Mouse (Mus musculus): Measurements from ENCODE around the gene Mertk. TPM values are rescaled to one million over a fixed set of nuclear protein-coding genes. Genes with fewer than 3 reads are reported as not detected.
A peak's percentile ranks its signal among the peaks of the same experiment; 100 is the strongest.

The Mertk gene
- polyA plus RNA-seq, 1 experiment, result 9.3 TPM

DNA sequence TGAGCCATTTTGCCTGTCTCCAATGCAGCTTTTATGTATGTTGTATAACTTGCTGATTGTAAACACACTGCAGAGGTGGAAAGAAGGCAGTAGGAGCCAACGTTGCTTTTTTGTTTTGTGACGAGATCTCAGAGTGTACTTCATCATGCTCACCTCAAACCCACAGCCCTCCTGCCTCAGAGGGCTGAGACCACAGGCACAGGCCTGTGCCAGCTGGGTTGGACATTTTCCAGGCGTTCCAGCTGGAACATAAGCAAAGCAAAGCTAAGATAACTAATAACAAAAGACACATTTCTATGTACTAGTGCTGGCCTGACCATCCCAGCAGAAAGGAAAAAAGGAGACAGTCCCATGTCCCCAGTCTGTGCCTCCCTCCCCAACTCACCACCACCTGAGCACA is 36.3 kb downstream of the Mertk start:
- H3K4me1 ChIP-seq (ENCODE audit: control insufficient read depth, insufficient read depth, low read length), result peaks cover 28% of the 10 kb centered on the region
- H3K27ac ChIP-seq (ENCODE audit: insufficient read depth, low read length), result no peak overlapping the region
- H3K4me3 ChIP-seq (ENCODE audit: insufficient read depth, low read length), result no peak overlapping the region
- TF ChIP-seq CTCF (IDR thresholded peaks at IDR 0.05; ENCODE audit: borderline replicate concordance, insufficient read depth, low read length), result no peak
- no peak for TF ChIP-seq POLR2A (IDR thresholded peaks at IDR 0.05; ENCODE audit: low read depth, low read length)

DNA sequence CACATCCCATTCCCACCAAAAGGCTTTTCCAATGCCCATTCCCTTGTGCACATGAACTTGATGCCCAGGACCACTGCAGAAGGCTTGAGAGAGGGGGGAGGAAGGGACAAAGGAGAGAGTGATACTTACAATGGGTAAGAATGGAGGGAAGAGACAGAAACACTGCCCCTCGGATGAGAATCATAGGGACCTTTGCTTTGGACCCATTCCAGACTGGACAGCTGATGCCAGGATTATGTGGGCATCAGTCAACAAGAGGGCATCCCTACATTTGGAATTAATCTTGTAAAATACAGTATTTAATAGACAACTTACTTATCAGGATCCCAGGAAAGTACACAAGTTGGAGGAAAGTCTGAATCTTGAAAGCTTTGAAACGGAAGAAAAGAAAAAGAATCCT is 38.3 kb downstream of the Mertk start:
- TF ChIP-seq POLR2A (IDR thresholded peaks at IDR 0.05; ENCODE audit: low read depth, low read length) (no peak), CTCF (IDR thresholded peaks at IDR 0.05; ENCODE audit: borderline replicate concordance, insufficient read depth, low read length) (no peak)
- Histone ChIP-seq H3K27ac (ENCODE audit: insufficient read depth, low read length) (no peak overlapping the region), H3K4me1 (ENCODE audit: control insufficient read depth, insufficient read depth, low read length) (peaks cover 22% of the 10 kb centered on the region), H3K4me3 (ENCODE audit: insufficient read depth, low read length) (no peak overlapping the region)

DNA sequence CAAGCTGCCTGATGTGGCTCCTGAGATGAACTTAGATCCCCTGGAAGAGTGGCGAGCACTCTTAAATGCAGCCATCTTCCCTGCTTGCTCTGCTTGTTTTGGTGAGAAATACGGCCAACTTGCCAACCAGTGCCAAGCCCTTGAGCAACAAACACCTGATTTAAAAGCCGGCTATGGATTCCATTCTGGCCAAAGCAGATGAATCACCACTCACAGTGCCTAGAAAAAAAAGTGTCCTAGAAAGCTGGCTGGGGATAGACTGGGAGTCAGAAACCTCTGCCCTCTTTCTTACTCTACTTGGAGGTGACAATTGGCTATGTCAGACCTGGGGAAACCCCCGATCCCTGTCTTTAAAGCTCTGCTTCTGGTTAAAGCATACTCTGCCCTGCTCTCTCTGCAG is 39.0 kb downstream of the Mertk start:
- no peak for TF ChIP-seq CTCF (IDR thresholded peaks at IDR 0.05; ENCODE audit: borderline replicate concordance, insufficient read depth, low read length)
- TF ChIP-seq POLR2A (IDR thresholded peaks at IDR 0.05; ENCODE audit: low read depth, low read length), result no peak
- Histone ChIP-seq H3K4me1 (ENCODE audit: control insufficient read depth, insufficient read depth, low read length) (peaks cover 18% of the 10 kb centered on the region), H3K4me3 (ENCODE audit: insufficient read depth, low read length) (no peak overlapping the region), H3K27ac (ENCODE audit: insufficient read depth, low read length) (peak overlapping the region; percentile 62)

DNA sequence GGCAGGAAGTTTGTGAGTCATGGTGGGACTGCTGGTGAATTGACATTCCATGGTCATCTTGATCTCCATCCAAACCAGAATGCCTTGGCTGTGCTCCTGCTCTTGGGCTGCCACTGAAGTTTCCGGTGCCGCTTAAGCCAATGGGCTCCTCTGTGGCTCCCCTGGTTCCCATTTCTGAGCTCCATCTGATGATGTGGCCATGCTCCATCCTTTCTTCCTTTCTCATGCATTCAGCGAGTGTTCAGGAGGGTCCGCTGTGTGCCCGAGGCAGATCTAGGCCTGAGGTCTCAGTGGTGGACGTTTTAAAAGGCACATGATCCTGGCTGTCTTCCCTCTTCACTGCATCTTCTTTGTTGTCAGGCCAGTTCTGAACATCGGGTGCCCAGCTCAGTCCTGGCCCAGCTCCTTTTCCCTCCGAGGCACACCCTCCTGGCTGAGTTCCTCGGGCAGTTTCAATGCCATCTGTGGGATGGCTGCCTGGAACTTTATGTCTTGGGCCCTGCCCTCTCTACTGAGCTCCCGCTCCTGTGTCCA is 40.0 kb downstream of the Mertk start:
- H3K4me3 ChIP-seq (ENCODE audit: insufficient read depth, low read length), result no peak overlapping the region
- peak overlapping the region; percentile 82 for H3K27ac ChIP-seq (ENCODE audit: insufficient read depth, low read length)
- H3K4me1 ChIP-seq (ENCODE audit: control insufficient read depth, insufficient read depth, low read length), result peaks cover 23% of the 10 kb centered on the region
- TF ChIP-seq CTCF (IDR thresholded peaks at IDR 0.05; ENCODE audit: borderline replicate concordance, insufficient read depth, low read length) (no peak), POLR2A (IDR thresholded peaks at IDR 0.05; ENCODE audit: low read depth, low read length) (no peak)

DNA sequence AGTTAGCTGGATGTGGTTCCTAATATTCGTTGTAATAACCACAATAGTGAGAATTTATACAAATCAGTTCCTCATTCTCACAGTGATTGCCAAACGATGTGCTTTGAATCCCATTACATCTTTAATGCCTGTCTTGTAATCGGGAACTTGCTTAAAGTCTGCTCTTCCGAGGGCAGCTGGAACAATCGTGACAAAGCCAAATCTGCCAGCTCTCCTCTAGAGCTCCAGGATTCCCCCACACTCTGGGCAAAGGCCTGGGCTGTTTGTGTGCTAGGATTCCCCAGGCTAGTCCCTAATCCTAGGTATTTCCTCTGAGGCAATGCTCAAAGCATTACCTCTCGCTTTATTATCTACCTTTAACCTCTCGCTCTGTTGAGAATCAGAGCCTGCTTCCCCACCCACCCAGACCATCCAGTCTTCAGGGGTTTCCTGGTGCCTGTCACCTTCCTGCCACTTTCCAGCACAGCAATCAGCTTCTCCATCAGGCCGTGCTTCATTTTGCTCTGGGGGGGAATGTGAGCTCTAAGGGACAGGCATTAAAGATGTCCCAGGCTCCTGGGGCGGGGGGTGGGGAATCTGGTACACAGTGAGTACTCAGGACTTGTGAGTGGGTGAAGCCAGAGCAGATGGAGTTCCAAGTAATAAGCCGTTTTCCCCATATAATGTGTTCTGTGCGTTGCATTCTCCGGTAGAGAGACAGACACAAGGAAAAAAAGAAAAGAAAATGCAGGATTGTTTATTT is 47.3 kb downstream of the Mertk start:
- no peak for TF ChIP-seq CTCF (IDR thresholded peaks at IDR 0.05; ENCODE audit: borderline replicate concordance, insufficient read depth, low read length)
- TF ChIP-seq POLR2A (IDR thresholded peaks at IDR 0.05; ENCODE audit: low read depth, low read length), result no peak
- Histone ChIP-seq H3K4me1 (ENCODE audit: control insufficient read depth, insufficient read depth, low read length) (peaks cover 10% of the 10 kb centered on the region), H3K27ac (ENCODE audit: insufficient read depth, low read length) (no peak overlapping the region)

DNA sequence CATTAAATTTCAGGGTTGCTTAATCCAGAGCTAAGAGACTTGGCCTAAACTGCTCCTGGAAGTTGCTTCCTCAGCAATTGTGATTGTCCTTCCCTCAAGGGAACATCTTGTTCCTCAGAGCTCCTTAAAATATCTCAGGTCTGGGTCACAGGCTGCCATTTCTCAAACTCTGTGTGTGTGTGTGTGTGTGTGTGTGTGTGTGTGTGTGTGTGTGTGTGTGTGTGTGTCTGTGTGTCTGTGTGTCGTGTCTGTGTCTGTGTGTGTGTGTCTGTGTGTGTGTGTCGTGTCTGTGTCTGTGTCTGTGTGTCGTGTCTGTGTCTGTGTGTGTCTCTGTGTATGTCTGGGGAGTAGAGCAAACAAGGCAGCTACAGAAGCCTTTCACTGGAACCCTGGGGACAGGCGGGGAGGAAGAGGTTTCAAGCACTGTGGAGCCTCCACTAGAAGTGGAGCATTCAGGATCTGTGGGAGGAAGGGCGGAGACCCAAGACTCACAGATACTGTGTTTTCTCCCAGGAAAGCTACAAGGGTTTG is 47.9 kb downstream of the Mertk start:
- H3K4me1 ChIP-seq (ENCODE audit: control insufficient read depth, insufficient read depth, low read length), result peaks cover 10% of the 10 kb centered on the region
- TF ChIP-seq POLR2A (IDR thresholded peaks at IDR 0.05; ENCODE audit: low read depth, low read length) (no peak), CTCF (IDR thresholded peaks at IDR 0.05; ENCODE audit: borderline replicate concordance, insufficient read depth, low read length) (no peak)

More for the DNA sequence above, 47.3 kb downstream of the Mertk start:
- H3K4me3 ChIP-seq (ENCODE audit: insufficient read depth, low read length), result no peak overlapping the region

DNA sequence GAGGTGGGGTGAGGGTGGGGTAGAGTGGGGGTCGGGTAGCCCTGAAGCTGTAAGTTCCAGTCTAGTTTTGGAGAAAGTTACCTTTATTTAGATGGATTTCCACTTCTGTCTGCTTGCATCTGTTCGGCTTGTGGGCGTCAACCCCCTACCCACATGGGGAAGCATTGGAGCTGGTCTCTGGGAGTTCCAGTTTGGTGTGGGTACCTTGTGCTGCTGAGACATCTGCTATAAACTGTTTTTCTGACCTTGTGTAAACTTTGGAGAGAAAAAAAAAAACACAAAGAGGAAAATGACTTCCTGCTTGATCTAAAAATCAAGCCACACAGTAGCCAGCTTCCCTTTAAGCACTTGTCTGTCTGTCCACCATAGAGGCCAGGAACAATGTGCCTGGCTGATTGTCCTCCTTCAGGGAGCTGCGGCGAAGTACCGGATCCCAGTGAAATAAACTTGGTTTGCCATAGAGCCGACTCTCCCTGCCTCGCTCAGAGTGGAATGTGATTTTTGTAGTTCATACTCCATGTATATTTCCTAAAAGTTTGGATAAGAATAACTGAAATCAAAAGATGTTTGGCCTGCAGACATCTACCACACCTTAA is 48.8 kb downstream of the Mertk start:
- H3K27ac ChIP-seq (ENCODE audit: insufficient read depth, low read length), result no peak overlapping the region
- no peak overlapping the region for H3K4me3 ChIP-seq (ENCODE audit: insufficient read depth, low read length)
- TF ChIP-seq POLR2A (IDR thresholded peaks at IDR 0.05; ENCODE audit: low read depth, low read length), result no peak
- TF ChIP-seq CTCF (IDR thresholded peaks at IDR 0.05; ENCODE audit: borderline replicate concordance, insufficient read depth, low read length), result no peak

More for the DNA sequence above, 47.9 kb downstream of the Mertk start:
- H3K4me3 ChIP-seq (ENCODE audit: insufficient read depth, low read length), result no peak overlapping the region
- no peak overlapping the region for H3K27ac ChIP-seq (ENCODE audit: insufficient read depth, low read length)

DNA sequence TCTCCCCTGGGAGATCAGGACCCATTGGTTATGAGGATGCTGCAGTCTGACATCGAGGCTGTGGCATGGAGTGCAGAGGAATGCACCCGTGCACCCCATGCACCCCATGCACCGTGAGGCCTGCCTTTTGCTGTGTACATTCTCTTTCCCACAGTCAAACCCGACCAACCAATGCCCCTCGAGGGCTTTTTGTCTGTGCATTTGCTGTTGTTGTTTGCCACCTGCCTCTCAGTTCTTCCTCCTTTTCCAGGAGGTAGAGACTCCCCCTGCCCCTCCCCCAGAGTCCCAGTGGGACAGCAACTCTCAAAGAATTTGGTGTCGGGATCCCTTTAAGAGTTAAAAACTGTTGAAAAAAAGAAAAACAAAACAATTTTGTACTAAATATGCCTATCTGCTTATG is 49.4 kb downstream of the Mertk start:
- Histone ChIP-seq H3K27ac (ENCODE audit: insufficient read depth, low read length) (no peak overlapping the region), H3K4me3 (ENCODE audit: insufficient read depth, low read length) (no peak overlapping the region), H3K4me1 (ENCODE audit: control insufficient read depth, insufficient read depth, low read length) (peaks cover 15% of the 10 kb centered on the region)
- TF ChIP-seq POLR2A (IDR thresholded peaks at IDR 0.05; ENCODE audit: low read depth, low read length) (no peak), CTCF (IDR thresholded peaks at IDR 0.05; ENCODE audit: borderline replicate concordance, insufficient read depth, low read length) (no peak)

More for the DNA sequence above, 48.8 kb downstream of the Mertk start:
- peaks cover 11% of the 10 kb centered on the region for H3K4me1 ChIP-seq (ENCODE audit: control insufficient read depth, insufficient read depth, low read length)

DNA sequence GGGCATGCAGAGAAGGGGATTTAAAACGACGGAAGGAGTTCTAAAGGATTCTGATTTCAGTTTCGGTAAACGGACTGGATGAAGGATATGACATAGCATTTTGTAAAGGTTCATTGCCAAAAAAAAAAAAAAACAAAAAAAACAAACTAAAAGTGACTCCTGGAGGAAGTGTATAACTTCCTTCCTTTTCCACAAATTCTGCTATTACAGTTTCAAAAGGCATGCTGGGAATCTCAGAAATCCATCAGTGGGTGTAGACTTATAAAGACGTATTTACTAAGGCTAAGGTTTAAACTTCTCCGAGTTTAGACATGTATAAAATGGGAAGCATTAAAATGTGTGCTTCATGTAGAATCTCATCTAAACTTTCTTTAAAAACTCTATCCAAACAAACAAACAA is 52.3 kb downstream of the Mertk start:
- Histone ChIP-seq H3K4me1 (ENCODE audit: control insufficient read depth, insufficient read depth, low read length) (peaks cover 18% of the 10 kb centered on the region; the same call in 1 of the 2 replicates), H3K4me3 (ENCODE audit: insufficient read depth, low read length) (no peak overlapping the region), H3K27ac (ENCODE audit: insufficient read depth, low read length) (peak overlapping the region; percentile 66)
- no peak for TF ChIP-seq CTCF (IDR thresholded peaks at IDR 0.05; ENCODE audit: borderline replicate concordance, insufficient read depth, low read length)
- no peak for TF ChIP-seq POLR2A (IDR thresholded peaks at IDR 0.05; ENCODE audit: low read depth, low read length)

All from embryonic fibroblast, embryonic 13.5 days (primary cell).